Mouse (Mus musculus): ENCODE measurements around the gene Gart. TPM values are rescaled to one million over a fixed set of nuclear protein-coding genes. Genes with fewer than 3 reads are reported as not detected.

Gene Gart
- polyA plus RNA-seq, 1 experiment, result 27.6 TPM

DNA sequence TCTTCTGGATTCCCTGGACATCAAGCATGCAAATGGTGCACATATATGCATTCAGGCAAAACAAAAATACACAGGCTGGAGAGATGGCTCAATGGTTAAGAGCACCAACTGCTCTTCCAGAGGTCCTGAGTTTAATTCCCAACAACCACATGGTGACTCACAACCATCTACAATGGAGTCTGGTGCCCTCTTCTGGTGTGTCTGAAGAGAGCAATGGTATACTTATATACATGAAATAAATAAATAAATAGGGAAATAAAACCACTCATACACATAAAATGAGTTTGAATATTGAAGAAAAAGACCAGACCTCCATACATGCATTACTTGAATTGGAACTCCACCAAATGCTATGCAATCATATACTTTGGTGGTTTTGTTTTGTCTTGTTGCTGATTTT lies 47.5 kb downstream of the Gart start:
- Histone ChIP-seq H3K4me1 (ENCODE audit: control insufficient read depth, insufficient read depth, low read length) (peaks cover 10% of the 10 kb centered on the region), H3K4me3 (ENCODE audit: insufficient read depth, low read length) (no peak overlapping the region), H3K27ac (ENCODE audit: insufficient read depth, low read depth, low read length) (no peak overlapping the region)
- no peak for TF ChIP-seq POLR2A (IDR thresholded peaks at IDR 0.05; ENCODE audit: borderline replicate concordance, low read depth, low read length)
- TF ChIP-seq CTCF (IDR thresholded peaks at IDR 0.05; ENCODE audit: low read depth, low read length), result no peak

DNA sequence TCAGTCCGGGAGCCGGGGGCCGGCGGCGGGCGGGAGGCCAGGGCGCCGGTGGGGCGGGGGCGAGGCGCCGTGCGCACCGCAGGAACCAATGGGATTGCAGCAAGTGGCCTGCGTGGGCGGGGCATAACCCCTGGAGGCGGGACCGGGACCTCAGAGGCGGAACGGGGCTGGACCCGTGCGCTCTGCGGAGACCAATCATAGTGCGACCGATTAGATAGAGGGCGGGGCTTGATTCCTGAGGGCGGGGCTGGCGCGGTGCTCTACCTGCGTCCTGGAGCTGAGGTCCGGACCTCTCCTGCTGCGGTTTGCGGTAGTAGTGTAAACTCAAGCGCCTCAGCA lies 49.1 kb downstream of the Gart start, which contains the start of gene Tmem50b:
TSS of gene Tmem50b (minus strand) at position 129 of the 339 bp plus-strand sequence.
- Histone ChIP-seq H3K4me1 (ENCODE audit: control insufficient read depth, insufficient read depth, low read length) (peaks cover 16% of the 10 kb centered on the region), H3K27ac (ENCODE audit: insufficient read depth, low read depth, low read length) (no peak within 1 kb of the TSS), H3K4me3 (ENCODE audit: insufficient read depth, low read length) (peak within 1 kb of the TSS; percentile 93)
- TF ChIP-seq CTCF (IDR thresholded peaks at IDR 0.05; ENCODE audit: low read depth, low read length), result no peak

DNA sequence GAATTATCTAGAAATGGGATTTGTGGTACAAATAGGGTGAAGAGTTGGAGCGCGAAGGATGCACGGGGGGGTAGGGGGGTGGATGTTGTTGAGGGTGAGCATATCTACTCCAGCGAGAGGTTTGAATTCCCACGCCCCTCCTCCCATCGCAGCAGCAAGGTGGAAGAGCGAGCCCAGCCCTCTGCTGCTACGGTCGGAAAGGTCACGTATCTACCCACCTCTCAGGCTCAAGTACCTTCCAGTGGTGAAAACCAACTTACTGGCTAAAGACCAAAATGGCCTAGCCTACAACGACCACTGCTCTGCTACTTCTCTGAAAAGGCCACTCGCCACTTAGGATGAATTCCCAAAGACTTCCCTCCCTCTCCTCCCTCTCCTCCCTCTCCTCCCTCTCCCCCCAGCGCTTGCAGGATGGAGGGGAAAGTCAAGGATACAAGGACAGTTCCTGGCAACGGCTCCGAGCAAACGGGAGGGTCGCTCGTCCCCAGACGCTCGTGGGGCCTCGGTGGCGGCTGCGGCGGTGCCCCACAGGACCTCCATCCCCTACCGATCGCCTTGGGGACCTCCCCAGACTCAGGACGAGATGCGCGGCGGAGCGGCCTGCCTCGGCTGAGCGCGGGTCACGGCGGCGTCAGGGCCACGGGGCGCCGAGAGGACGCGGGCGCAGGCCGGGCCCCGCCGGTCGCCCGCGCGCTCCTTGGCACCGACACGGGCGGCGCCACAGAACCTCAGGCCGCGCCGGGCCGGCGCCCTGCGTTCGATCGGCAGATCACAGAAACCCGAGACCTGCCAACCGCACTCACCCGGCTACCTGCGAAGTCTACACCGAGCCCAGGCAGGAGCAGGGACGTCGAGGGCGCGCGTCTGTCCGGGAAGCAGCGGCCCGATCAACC lies 49.7 kb downstream of the Gart start:
- TF ChIP-seq POLR2A (IDR thresholded peaks at IDR 0.05; ENCODE audit: borderline replicate concordance, low read depth, low read length), result no peak
- TF ChIP-seq CTCF (IDR thresholded peaks at IDR 0.05; ENCODE audit: low read depth, low read length), result no peak

DNA sequence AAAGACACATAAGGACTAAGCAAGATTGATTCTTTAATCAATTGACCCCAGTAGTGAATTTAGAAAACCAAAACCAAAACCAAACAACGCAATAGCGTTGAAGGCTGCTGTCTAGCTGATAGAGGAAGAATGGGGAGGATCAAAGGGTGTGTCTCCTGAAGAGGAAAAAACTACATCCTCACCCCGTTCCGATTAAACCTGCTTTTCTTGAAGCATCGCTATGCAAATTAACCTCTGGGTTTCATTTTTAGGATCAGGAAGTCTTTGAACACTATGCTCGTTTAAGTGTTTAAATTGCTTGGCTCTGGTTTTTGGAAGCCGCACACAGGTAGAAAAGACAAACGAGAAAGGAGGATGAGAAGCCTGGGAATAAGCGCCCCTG lies 50.4 kb downstream of the Gart start:
- Histone ChIP-seq H3K27ac (ENCODE audit: insufficient read depth, low read depth, low read length) (no peak overlapping the region), H3K4me3 (ENCODE audit: insufficient read depth, low read length) (peak overlapping the region; percentile 93), H3K4me1 (ENCODE audit: control insufficient read depth, insufficient read depth, low read length) (peaks cover 9% of the 10 kb centered on the region)
- no peak for TF ChIP-seq POLR2A (IDR thresholded peaks at IDR 0.05; ENCODE audit: borderline replicate concordance, low read depth, low read length)
- no peak for TF ChIP-seq CTCF (IDR thresholded peaks at IDR 0.05; ENCODE audit: low read depth, low read length)

More for the DNA sequence above, 49.7 kb downstream of the Gart start:
- Histone ChIP-seq H3K4me3 (ENCODE audit: insufficient read depth, low read length) (peak overlapping the region; percentile 93), H3K4me1 (ENCODE audit: control insufficient read depth, insufficient read depth, low read length) (peaks cover 13% of the 10 kb centered on the region), H3K27ac (ENCODE audit: insufficient read depth, low read depth, low read length) (no peak overlapping the region)

GRCm38 (mm10) chr16:91595076-91595475 lies 51.7 kb downstream of the Gart start:
- H3K4me1 ChIP-seq (ENCODE audit: control insufficient read depth, insufficient read depth, low read length), result peaks cover 6% of the 10 kb centered on the region

GRCm38 (mm10) chr16:91593262-91593661 lies 53.5 kb downstream of the Gart start:
- TF ChIP-seq CTCF (IDR thresholded peaks at IDR 0.05; ENCODE audit: low read depth, low read length) (no peak), POLR2A (IDR thresholded peaks at IDR 0.05; ENCODE audit: borderline replicate concordance, low read depth, low read length) (no peak)
- no peak overlapping the region for H3K27ac ChIP-seq (ENCODE audit: insufficient read depth, low read depth, low read length)
- H3K4me1 ChIP-seq (ENCODE audit: control insufficient read depth, insufficient read depth, low read length), result peaks cover 11% of the 10 kb centered on the region
- no peak overlapping the region for H3K4me3 ChIP-seq (ENCODE audit: insufficient read depth, low read length)

More at GRCm38 (mm10) chr16:91595076-91595475, 51.7 kb downstream of the Gart start:
- TF ChIP-seq CTCF (IDR thresholded peaks at IDR 0.05; ENCODE audit: low read depth, low read length) (no peak), POLR2A (IDR thresholded peaks at IDR 0.05; ENCODE audit: borderline replicate concordance, low read depth, low read length) (no peak)
- H3K4me3 ChIP-seq (ENCODE audit: insufficient read depth, low read length), result no peak overlapping the region
- H3K27ac ChIP-seq (ENCODE audit: insufficient read depth, low read depth, low read length), result no peak overlapping the region

GRCm38 (mm10) chr16:91592162-91592561 lies 54.6 kb downstream of the Gart start:
- no peak overlapping the region for H3K4me3 ChIP-seq (ENCODE audit: insufficient read depth, low read length)
- TF ChIP-seq CTCF (IDR thresholded peaks at IDR 0.05; ENCODE audit: low read depth, low read length), result no peak
- no peak for TF ChIP-seq POLR2A (IDR thresholded peaks at IDR 0.05; ENCODE audit: borderline replicate concordance, low read depth, low read length)
- no peak overlapping the region for H3K27ac ChIP-seq (ENCODE audit: insufficient read depth, low read depth, low read length)
- H3K4me1 ChIP-seq (ENCODE audit: control insufficient read depth, insufficient read depth, low read length), result peaks cover 13% of the 10 kb centered on the region

- TF ChIP-seq CTCF (IDR thresholded peaks at IDR 0.05; ENCODE audit: low read depth, low read length) (no peak), POLR2A (IDR thresholded peaks at IDR 0.05; ENCODE audit: borderline replicate concordance, low read depth, low read length) (no peak)
- Histone ChIP-seq H3K4me3 (ENCODE audit: insufficient read depth, low read length) (no peak overlapping the region), H3K4me1 (ENCODE audit: control insufficient read depth, insufficient read depth, low read length) (peaks cover 9% of the 10 kb centered on the region), H3K27ac (ENCODE audit: insufficient read depth, low read depth, low read length) (no peak overlapping the region)
Measured at GRCm38 (mm10) chr16:91588703-91589102, 58.0 kb downstream of the Gart start.

DNA sequence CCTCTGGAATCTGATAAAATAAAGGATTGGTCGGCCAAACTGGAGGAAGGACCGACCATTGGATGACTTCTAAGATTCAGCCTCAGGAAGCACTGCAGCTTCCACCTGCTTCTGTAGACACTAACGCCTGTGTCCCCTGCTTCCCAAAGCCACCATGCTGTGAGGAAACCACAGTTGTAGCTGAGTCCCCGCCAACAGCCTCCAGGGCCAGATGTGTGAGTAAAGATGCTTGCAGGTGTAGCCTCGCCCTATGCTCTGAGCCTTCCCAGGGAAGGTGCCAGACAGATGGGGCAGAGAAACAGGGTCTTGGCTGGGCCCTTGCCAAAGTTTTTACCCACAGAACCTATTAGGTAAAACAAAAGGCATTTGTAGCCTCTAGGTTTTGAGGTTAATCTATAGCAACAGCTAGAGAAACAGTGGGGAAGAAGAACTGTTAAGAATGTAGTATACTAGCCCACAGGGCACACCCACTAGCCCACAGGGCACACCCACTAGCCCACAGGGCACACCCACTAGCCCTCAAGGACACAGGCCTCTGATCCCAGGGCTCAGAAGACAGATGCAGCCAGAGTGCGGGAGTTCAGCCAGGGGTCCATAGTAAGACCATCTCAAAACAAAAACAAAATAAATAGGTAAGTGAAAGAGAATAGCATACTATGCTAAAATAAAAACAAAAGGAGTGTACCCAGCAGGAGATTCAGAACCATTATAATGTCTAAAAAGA lies 58.9 kb downstream of the Gart start:
- peaks cover 7% of the 10 kb centered on the region for H3K4me1 ChIP-seq (ENCODE audit: control insufficient read depth, insufficient read depth, low read length)
- H3K4me3 ChIP-seq (ENCODE audit: insufficient read depth, low read length), result no peak overlapping the region
- TF ChIP-seq POLR2A (IDR thresholded peaks at IDR 0.05; ENCODE audit: borderline replicate concordance, low read depth, low read length), result no peak
- TF ChIP-seq CTCF (IDR thresholded peaks at IDR 0.05; ENCODE audit: low read depth, low read length), result no peak
- H3K27ac ChIP-seq (ENCODE audit: insufficient read depth, low read depth, low read length), result no peak overlapping the region

- Histone ChIP-seq H3K4me3 (ENCODE audit: insufficient read depth, low read length) (no peak overlapping the region), H3K4me1 (ENCODE audit: control insufficient read depth, insufficient read depth, low read length) (peaks cover 7% of the 10 kb centered on the region), H3K27ac (ENCODE audit: insufficient read depth, low read depth, low read length) (no peak overlapping the region)
- TF ChIP-seq CTCF (IDR thresholded peaks at IDR 0.05; ENCODE audit: low read depth, low read length), result no peak
- no peak for TF ChIP-seq POLR2A (IDR thresholded peaks at IDR 0.05; ENCODE audit: borderline replicate concordance, low read depth, low read length)
Measured at GRCm38 (mm10) chr16:91586244-91586643, 60.5 kb downstream of the Gart start.
